Mouse (Mus musculus) heart, embryonic 12.5 days (tissue): ENCODE measurements around the gene Xlr4a. TPM values are rescaled to one million over a fixed set of nuclear protein-coding genes. Genes with fewer than 3 reads are reported as not detected.

ENCODE experiments used
- ATAC-seq: fragments of 200-750 bp; cut with Nextera tagmentation; 2 replicates; pipeline ENCODE4 v1.8.0; 2017; ENCODE audit warnings: moderate TSS enrichment, moderate library complexity; ENCODE audit not compliant: insufficient number of reproducible peaks, low FRiP score
- H3K27ac ChIP-seq: fragments of 300-500 bp; sonication (generic); 2 replicates; pipeline ENCODE4 v1.5.1; 2016; ENCODE audit warnings: mild to moderate bottlenecking, moderate library complexity; ENCODE audit not compliant: poor library complexity, severe bottlenecking
- H3K27me3 ChIP-seq: fragments of 300-500 bp; sonication (generic); replicated peaks from 2 replicates; pipeline ENCODE4 v1.6.1; 2016; ENCODE audit warnings: mild to moderate bottlenecking, moderate library complexity
- H3K36me3 ChIP-seq: fragments of 300-500 bp; sonication (generic); 2 replicates; pipeline ENCODE4 v1.6.1; 2016; ENCODE audit warnings: mild to moderate bottlenecking, moderate library complexity
- H3K4me1 ChIP-seq: fragments of 300-500 bp; sonication (generic); replicated peaks from 2 replicates; pipeline ENCODE4 v1.6.1; 2016; ENCODE audit warnings: mild to moderate bottlenecking
- H3K4me2 ChIP-seq: fragments of 300-500 bp; sonication (generic); 2 replicates; pipeline ENCODE4 v1.6.1; 2016; ENCODE audit warnings: mild to moderate bottlenecking, moderate library complexity
- H3K4me3 ChIP-seq: fragments of 300-500 bp; sonication (generic); 2 replicates; pipeline ENCODE4 v1.5.1; 2016; ENCODE audit warnings: mild to moderate bottlenecking
- H3K9ac ChIP-seq: fragments of 300-500 bp; sonication (generic); 2 replicates; pipeline ENCODE4 v1.6.1; 2016; ENCODE audit warnings: mild to moderate bottlenecking, moderate library complexity
- H3K9me3 ChIP-seq: fragments of 300-500 bp; sonication (generic); replicated peaks from 2 replicates; pipeline ENCODE4 v1.6.1; 2016; ENCODE audit warnings: mild to moderate bottlenecking, moderate library complexity
- WGBS: fragments of 180-500 bp; shearing (Covaris S2); methylation state at CpG from one replicate; pipeline ENCODE4 v1.1.7; 2016; 5-methylcytosine and 5-hydroxymethylcytosine counted together
- polyA plus RNA-seq: library from polyadenylated mRNA; unstranded; fragments of >200 nt; fragmentation: Nextera tagmentation; extraction: Ambion mirVana; gene quantifications from 2 replicates; pipeline ENCODE4 v1.2.1, GENCODE M21; 2016

Gene Xlr4a
- polyA plus RNA-seq, 1 experiment from 2014 or later = 1.00 TPM

DNA sequence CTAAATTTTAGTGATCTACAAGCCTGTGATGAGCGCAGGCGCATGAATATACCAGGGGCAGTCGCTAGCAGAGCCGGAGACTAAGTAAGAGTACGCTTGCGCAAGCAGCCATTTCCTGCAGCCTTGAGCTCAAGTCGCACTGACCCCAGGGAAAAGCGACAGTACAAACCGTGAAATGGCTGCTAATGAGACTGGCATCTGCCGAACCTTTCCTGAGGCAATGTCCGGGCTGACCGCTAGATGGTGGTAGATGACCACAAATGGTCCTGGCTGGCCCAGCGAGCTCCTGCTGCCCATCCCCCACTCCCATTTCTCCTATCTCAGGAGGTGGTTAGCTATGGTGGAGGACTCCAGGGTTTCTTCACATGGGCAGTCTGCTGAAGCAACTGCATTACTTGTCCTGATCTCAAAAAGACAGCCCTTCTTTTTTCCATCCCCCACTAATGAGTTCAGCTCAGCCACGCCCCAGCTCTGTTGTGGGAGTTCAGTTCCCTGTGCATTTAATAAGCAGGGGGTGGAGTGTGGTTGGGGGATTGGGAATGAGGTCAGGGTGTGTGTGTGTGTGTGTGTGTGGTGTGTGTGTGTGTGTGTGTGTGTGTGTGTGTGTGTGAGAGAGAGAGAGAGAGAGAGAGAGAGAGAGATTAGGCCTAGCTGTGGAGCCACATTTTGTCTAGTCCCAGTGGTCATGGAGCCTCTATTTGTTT lies 28.3 kb downstream of the Xlr4a start:
- H3K27ac ChIP-seq = no peak overlapping the region
- no peaks in the 10 kb centered on the region for H3K4me1 ChIP-seq
- WGBS = 14% methylated on average over 14 of the region's 14 CpGs
- peak; percentile 74 for ATAC-seq
- H3K36me3 ChIP-seq = no peaks in the 10 kb centered on the region
- H3K4me3 ChIP-seq = peak overlapping the region; percentile 9; the same call in 1 of the 2 replicates
- H3K9me3 ChIP-seq = no peaks in the 10 kb centered on the region
- H3K9ac ChIP-seq = no peak overlapping the region
- H3K4me2 ChIP-seq = peak overlapping the region; percentile 47
- 0 out of 2 replicates have a peak, but pooled peaks cover 3% of the 10 kb centered on the region for H3K27me3 ChIP-seq

DNA sequence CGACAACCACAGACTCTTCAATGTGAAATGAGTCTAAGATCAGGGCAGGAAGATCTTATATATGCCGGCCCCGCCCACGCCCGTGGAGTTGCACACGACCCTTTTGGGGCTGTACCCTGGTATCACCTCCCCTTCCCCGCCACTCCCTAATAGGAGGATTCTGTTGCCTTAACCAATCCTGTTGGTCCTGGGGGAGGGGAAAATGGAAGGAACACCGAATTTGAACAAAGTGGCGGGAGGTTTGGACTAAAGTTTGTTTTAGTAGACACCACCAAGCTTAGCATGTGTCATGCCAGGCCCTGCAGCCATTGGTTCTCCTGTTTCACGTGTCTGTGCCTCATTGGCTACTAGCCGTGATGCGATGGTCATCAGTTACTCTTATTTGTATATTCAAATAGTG lies 42.6 kb downstream of the Xlr4a start:
- H3K4me3 ChIP-seq = no peak overlapping the region
- H3K9ac ChIP-seq = no peak overlapping the region
- peaks cover 11% of the 10 kb centered on the region for H3K27me3 ChIP-seq
- ATAC-seq = no peak
- 72% methylated on average over 12 of the region's 12 CpGs for WGBS
- no peak overlapping the region for H3K27ac ChIP-seq
- H3K9me3 ChIP-seq = no peaks in the 10 kb centered on the region
- no peak overlapping the region for H3K4me2 ChIP-seq
- no peaks in the 10 kb centered on the region for H3K36me3 ChIP-seq
- no peaks in the 10 kb centered on the region for H3K4me1 ChIP-seq

DNA sequence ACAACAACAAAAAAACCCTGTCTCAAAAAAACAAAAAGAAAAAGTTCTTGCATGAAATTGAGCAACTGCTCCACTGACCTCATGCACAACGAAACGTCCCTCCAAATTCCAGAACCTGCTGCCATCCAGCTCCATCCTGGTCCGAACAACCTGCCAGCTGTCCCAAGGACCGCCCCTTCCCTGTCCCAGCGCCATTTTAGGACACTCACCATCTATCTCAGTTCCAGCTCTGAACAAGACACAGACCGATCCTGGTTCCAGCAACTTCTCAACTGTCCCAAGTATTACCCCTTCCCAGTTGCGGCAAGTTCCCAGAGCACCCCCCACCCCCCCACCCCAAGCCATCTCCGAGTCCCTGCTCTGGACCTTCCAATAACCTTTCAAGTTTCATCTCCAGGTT lies 43.4 kb downstream of the Xlr4a start:
- 74% methylated on average over 8 of the region's 8 CpGs for WGBS
- Histone ChIP-seq H3K4me2 (no peak overlapping the region), H3K27me3 (peaks cover 11% of the 10 kb centered on the region), H3K4me3 (no peak overlapping the region), H3K9me3 (no peaks in the 10 kb centered on the region), H3K4me1 (no peaks in the 10 kb centered on the region), H3K36me3 (no peaks in the 10 kb centered on the region), H3K9ac (no peak overlapping the region), H3K27ac (no peak overlapping the region)
- ATAC-seq = no peak

DNA sequence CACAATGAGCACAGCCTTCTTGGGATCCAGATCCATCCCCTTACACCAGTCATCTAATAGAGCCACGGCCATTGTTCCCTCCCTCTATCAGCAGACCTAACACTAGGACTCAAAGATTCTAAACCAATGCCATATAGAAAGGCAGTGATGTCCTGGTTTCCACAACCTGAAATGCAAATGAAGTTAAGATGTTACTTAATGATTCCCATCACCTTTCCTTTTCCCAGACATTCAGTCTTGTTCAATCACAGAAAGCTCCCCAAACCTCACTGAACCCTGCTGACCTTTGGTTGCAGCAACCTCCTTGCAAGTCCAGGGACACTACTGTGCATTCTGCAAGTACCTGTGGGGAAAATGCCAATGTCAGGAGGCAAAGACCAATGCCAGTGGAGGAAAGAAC lies 45.3 kb downstream of the Xlr4a start, which contains the start of gene Pnma5:
Gene Pnma5, minus strand, starts transcription at position 101 of the 400 bp plus-strand sequence.
- WGBS = 65% methylated on average over 1 of the region's 1 CpGs
- Histone ChIP-seq H3K4me3 (no peak within 1 kb of the TSS), H3K36me3 (no peaks in the 10 kb centered on the region), H3K27me3 (peaks cover 11% of the 10 kb centered on the region), H3K27ac (no peak within 1 kb of the TSS), H3K4me1 (no peaks in the 10 kb centered on the region), H3K9me3 (no peaks in the 10 kb centered on the region), H3K9ac (no peak within 1 kb of the TSS), H3K4me2 (no peak within 1 kb of the TSS)
- no peak for ATAC-seq

Other genes starting within 250 kb of the Xlr4a start
- gene Cetn2, start 164.1 kb downstream of the Xlr4a start, polyA plus RNA-seq = 58.4 and 62.8 TPM in 2 replicates
- gene Nsdhl, start 163.9 kb downstream of the Xlr4a start, polyA plus RNA-seq = 15.9 TPM in 2 replicates
- 5.7 TPM in 2 replicates for gene Zfp185, start 95.1 kb downstream of the Xlr4a start, polyA plus RNA-seq
- 0.08 TPM in 1 of 2 replicates, not detected in the other for gene Pnma5, start 45.4 kb downstream of the Xlr4a start, polyA plus RNA-seq
- 0.09 TPM in 1 of 2 replicates, not detected in the other for gene Pnma3, start 17.7 kb downstream of the Xlr4a start, polyA plus RNA-seq
- gene Xlr3a, start 14.6 kb upstream of the Xlr4a start, polyA plus RNA-seq = 1.9 and 2.2 TPM in 2 replicates
- gene Gm14685, start 34.6 kb upstream of the Xlr4a start, polyA plus RNA-seq = not detected in 2 replicates
- not detected in 2 replicates for gene Xlr5b, start 66.3 kb upstream of the Xlr4a start, polyA plus RNA-seq
- gene DXBay18, start 67.0 kb upstream of the Xlr4a start, polyA plus RNA-seq = not detected in 2 replicates
- gene Spin2d, start 94.5 kb upstream of the Xlr4a start, polyA plus RNA-seq = not detected in 2 replicates
- gene Xlr3b, start 109.7 kb upstream of the Xlr4a start, polyA plus RNA-seq = 7.3 and 7.6 TPM in 2 replicates
- gene Xlr4b, start 131.9 kb upstream of the Xlr4a start, polyA plus RNA-seq = 0.96 and 1.2 TPM in 2 replicates
- gene F8a, start 145.8 kb upstream of the Xlr4a start, polyA plus RNA-seq = 10.9 and 11.1 TPM in 2 replicates
- gene Xlr4c, start 160.7 kb upstream of the Xlr4a start, polyA plus RNA-seq = 0.36 TPM in 2 replicates
- gene Xlr3c, start 182.9 kb upstream of the Xlr4a start, polyA plus RNA-seq = not detected in 2 replicates
- gene Xlr5a, start 210.5 kb upstream of the Xlr4a start, polyA plus RNA-seq = not detected in 2 replicates
- gene Xlr5c, start 210.5 kb upstream of the Xlr4a start, polyA plus RNA-seq = not detected in 2 replicates